Mouse (Mus musculus) layer of hippocampus, adult 18-20 months (tissue): Measurements from ENCODE around the gene Catsper3. TPM values are rescaled to one million over a fixed set of nuclear protein-coding genes. Genes with fewer than 3 reads are reported as not detected.

Source experiments
- DNase-seq, 2 experiments: peaks; one replicate each; pipeline ENCODE4 v3.0.0; 2022; ENCODE audit warnings: low spot score in 2 of 2
- long read RNA-seq: library from polyadenylated mRNA; stranded (forward); transcript quantifications from one replicate; pipeline ENCODE4 v2.0.0, GENCODE M21; 2021
- total RNA-seq, 2 experiments: library from RNA; stranded (reverse); gene quantifications; 2 replicates each; pipeline ENCODE4 v1.2.3; 2021

The Catsper3 gene
- not detected for total RNA-seq
- long read RNA-seq, partial matches to known transcripts, result 0 of 1 reads
- long read RNA-seq, other reads (novel, unspliced or antisense), result 1 of 1 reads

- DNase-seq, result no peak
Observed at GRCm38 (mm10) chr13:55784268-55784667, at the start of gene Catsper3. Gene Catsper3, plus strand, starts transcription at chr13:55784568.

GRCm38 (mm10) chr13:55737885-55738284 is 46.5 kb upstream of the Catsper3 start:
- DNase-seq, result no peak

GRCm38 (mm10) chr13:55742306-55742705 is 42.1 kb upstream of the Catsper3 start:
- peak in 1 of 2 experiments; percentile 26 for DNase-seq

- DNase-seq, result no peak
Observed at GRCm38 (mm10) chr13:55754380-55754779, 30.0 kb upstream of the Catsper3 start.

GRCm38 (mm10) chr13:55756789-55757188 is 27.6 kb upstream of the Catsper3 start:
- no peak for DNase-seq

- DNase-seq, result no peak
Observed at GRCm38 (mm10) chr13:55757645-55758044, 26.7 kb upstream of the Catsper3 start.

GRCm38 (mm10) chr13:55760576-55760975 is 23.8 kb upstream of the Catsper3 start:
- no peak for DNase-seq

GRCm38 (mm10) chr13:55761486-55761885 is 22.9 kb upstream of the Catsper3 start:
- no peak for DNase-seq

- no peak for DNase-seq
Observed at GRCm38 (mm10) chr13:55774352-55774751, 10.0 kb upstream of the Catsper3 start.

- DNase-seq, result no peak
Observed at GRCm38 (mm10) chr13:55775056-55775455, 9.3 kb upstream of the Catsper3 start.

- DNase-seq, result no peak
Observed at GRCm38 (mm10) chr13:55786120-55786519, 1.8 kb downstream of the Catsper3 start.

- DNase-seq, result no peak
Observed at GRCm38 (mm10) chr13:55801246-55801645, 16.9 kb downstream of the Catsper3 start.

- DNase-seq, result no peak
Observed at GRCm38 (mm10) chr13:55803973-55804372, 19.6 kb downstream of the Catsper3 start.

- no peak for DNase-seq
Observed at GRCm38 (mm10) chr13:55809041-55809623, 24.8 kb downstream of the Catsper3 start.

GRCm38 (mm10) chr13:55809707-55810106 is 25.3 kb downstream of the Catsper3 start:
- DNase-seq, result no peak

- no peak for DNase-seq
Observed at GRCm38 (mm10) chr13:55810947-55811346, 26.6 kb downstream of the Catsper3 start.

- no peak for DNase-seq
Observed at GRCm38 (mm10) chr13:55813490-55814016, 29.2 kb downstream of the Catsper3 start.

- no peak for DNase-seq
Observed at GRCm38 (mm10) chr13:55814834-55815233, 30.5 kb downstream of the Catsper3 start.

- DNase-seq, result no peak
Observed at GRCm38 (mm10) chr13:55822499-55822898, 38.1 kb downstream of the Catsper3 start.

GRCm38 (mm10) chr13:55824151-55824945 is 40.0 kb downstream of the Catsper3 start:
- DNase-seq, result no peak

GRCm38 (mm10) chr13:55825245-55825681 is 40.9 kb downstream of the Catsper3 start:
- no peak for DNase-seq

GRCm38 (mm10) chr13:55826008-55826671 is 41.8 kb downstream of the Catsper3 start:
- no peak for DNase-seq
